Mouse (Mus musculus) ovary, adult 2 months (tissue): ENCODE measurements around the gene Ptrhd1. TPM values are rescaled to one million over a fixed set of nuclear protein-coding genes. Genes with fewer than 3 reads are reported as not detected.

ENCODE experiments used
- polyA plus RNA-seq: library from polyadenylated mRNA; depleted of rRNA; stranded (reverse); fragments of >200 nt; gene quantifications from 2 replicates; pipeline ENCODE4 v1.2.3, GENCODE M21; 2012; rRNA removed

The Ptrhd1 gene
- polyA plus RNA-seq, result 6.7 and 6.8 TPM in 2 replicates

GRCm38 (mm10) chr12:4233572-4234508 is at the start of gene Ptrhd1, which contains the start of gene Cenpo:
Ptrhd1 (plus strand) TSS chr12:4234027.
Cenpo (minus strand) TSS chr12:4234294.

Other genes with a start within 250 kb of the Ptrhd1 start
- 18.2 and 22.3 TPM in 2 replicates for gene Efr3b, start 195.1 kb upstream of the Ptrhd1 start, polyA plus RNA-seq
- gene Dnajc27, start 151.4 kb upstream of the Ptrhd1 start, polyA plus RNA-seq, result 9.3 and 10.6 TPM in 2 replicates
- gene Adcy3, start 100.9 kb upstream of the Ptrhd1 start, polyA plus RNA-seq, result 21.7 and 24.3 TPM in 2 replicates
- 16.5 and 21.4 TPM in 2 replicates for gene Cenpo, start 267 bp downstream of the Ptrhd1 start, polyA plus RNA-seq
- gene Ncoa1, start 243.2 kb downstream of the Ptrhd1 start, polyA plus RNA-seq, result 30.8 and 37.5 TPM in 2 replicates